Mouse (Mus musculus): ENCODE measurements at regions not wholly inside any gene's neighbourhood (a gene's known extent, or its start where the extent isn't known, plus 50 kb on each side); places are given as distances from the start of the nearest gene placed in this dataset.

DNA sequence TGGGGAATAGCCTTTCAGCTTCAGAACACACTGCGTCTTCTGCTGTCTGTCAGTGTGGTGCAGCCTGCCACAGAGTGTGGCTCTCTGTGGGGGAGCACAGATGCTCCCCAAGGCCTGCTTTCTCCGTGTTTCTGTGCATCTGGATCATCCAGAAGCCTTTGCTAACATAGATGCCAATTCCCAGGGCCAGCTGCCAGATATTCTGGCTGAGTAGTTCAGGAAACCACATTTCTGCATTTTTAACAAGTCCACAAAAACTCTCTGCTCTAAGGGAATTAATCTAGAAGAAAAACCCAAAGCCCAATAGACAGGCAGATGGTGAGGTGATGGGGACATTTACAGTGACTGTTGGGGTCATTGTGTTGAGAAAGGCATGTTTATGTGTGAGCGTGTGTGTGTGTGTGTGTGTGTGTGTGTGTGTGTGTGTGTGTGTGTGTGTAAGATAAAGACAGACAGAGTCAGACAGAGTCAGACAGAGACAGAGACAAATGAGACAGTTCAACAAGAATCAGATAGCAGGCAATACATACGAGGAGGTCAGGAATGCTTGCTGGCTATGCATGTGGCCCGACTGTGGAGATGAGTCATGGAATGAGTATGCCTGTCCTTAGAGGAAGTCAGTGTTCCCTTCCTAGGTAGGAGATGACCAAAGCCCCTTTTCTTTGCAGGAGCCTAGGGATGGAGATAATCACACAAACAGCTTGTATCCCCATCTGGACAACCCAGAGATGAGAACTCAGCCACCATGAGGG, 176.3 kb upstream of the Spaca1 start:
- no peak for TF ChIP-seq CTCF (IDR thresholded peaks at IDR 0.05; ENCODE audit: low read depth)
- TF ChIP-seq EP300 (IDR thresholded peaks at IDR 0.05; ENCODE audit: low read depth), result no peak
